Mouse (Mus musculus): ENCODE measurements around the gene Stk17b. TPM values are rescaled to one million over a fixed set of nuclear protein-coding genes. Genes with fewer than 3 reads are reported as not detected.
"Not testable (repeated sequence)": the region's sequence is repeated elsewhere in the genome, so short reads cannot be mapped to it uniquely, and the experiment has no call there.

The Stk17b gene
- total RNA-seq, 4 experiments from 2014 or later = 7.7 to 13.1 (median 11.4) TPM

- DNase-seq = no peak
Observed at GRCm38 (mm10) chr1:53721353-53721752, 63.7 kb downstream of the Stk17b start.

GRCm38 (mm10) chr1:53720601-53721351 is 64.2 kb downstream of the Stk17b start:
- no peak for DNase-seq

GRCm38 (mm10) chr1:53715966-53716515 is 69.0 kb downstream of the Stk17b start:
- DNase-seq = no peak

- no peak for DNase-seq
Observed at GRCm38 (mm10) chr1:53715446-53715845, 69.6 kb downstream of the Stk17b start.

GRCm38 (mm10) chr1:53713383-53713782 is 71.6 kb downstream of the Stk17b start:
- DNase-seq = not testable (repeated sequence)

- DNase-seq = no peak
Observed at GRCm38 (mm10) chr1:53711069-53711468, 74.0 kb downstream of the Stk17b start.

GRCm38 (mm10) chr1:53709602-53710001 is 75.4 kb downstream of the Stk17b start:
- not testable (repeated sequence) for DNase-seq

- DNase-seq = peak; percentile 4
Observed at GRCm38 (mm10) chr1:53706431-53707361, 78.3 kb downstream of the Stk17b start, which contains the start of gene Dnah7a. TSS of gene Dnah7a (minus strand) at chr1:53706784.

Other genes starting within 250 kb of the Stk17b start
- 1 to 10 TPM in 1 of 4 experiments, under 1 TPM in 3; 0.32 to 1.7 (median 0.71) TPM for gene Dnah7a, start 78.4 kb downstream of the Stk17b start, total RNA-seq (2022)